Mouse (Mus musculus): ENCODE results near the gene Cd40. TPM values are rescaled to one million over a fixed set of nuclear protein-coding genes. Genes with fewer than 3 reads are reported as not detected.

Cd40 gene
- polyA plus RNA-seq, 2 experiments, result 2.4 to 3.0 TPM

- ATAC-seq (ENCODE audit: insufficient read depth), result no peak
Measured at GRCm38 (mm10) chr2:165068806-165069205, 13.4 kb downstream of the Cd40 start.

GRCm38 (mm10) chr2:165070096-165070816 lies 14.8 kb downstream of the Cd40 start:
- H3K27ac ChIP-seq, result no peak overlapping the region
- peak; percentile 63 for TF ChIP-seq CTCF (IDR thresholded peaks at IDR 0.05; ENCODE audit: low read depth)
- no peak for TF ChIP-seq EP300 (IDR thresholded peaks at IDR 0.05; ENCODE audit: low read depth)
- no peak overlapping the region for H3K4me3 ChIP-seq (ENCODE audit: insufficient read depth in 1 of 2, low read depth in 2 of 2, low read length in 2 of 2)
- DNase-seq (ENCODE audit: low read depth in 3 of 3, low spot score in 3 of 3), result no peak
- no peaks in the 10 kb centered on the region; the same call in 1 of the 2 replicates for H3K27me3 ChIP-seq (ENCODE audit: control insufficient read depth, insufficient read depth, low read length)
- no peaks in the 10 kb centered on the region for H3K36me3 ChIP-seq (replicated peaks; ENCODE audit: control insufficient read depth, insufficient read depth, low read depth)
- H3K4me2 ChIP-seq (ENCODE audit: low read depth), result no peak overlapping the region
- no peak for ATAC-seq (ENCODE audit: insufficient read depth)
- 20% methylated on average over 23 of the region's 23 CpGs for WGBS (ENCODE audit: insufficient replicate concordance)
- H3K9ac ChIP-seq (replicated peaks), result no peak overlapping the region
- no peaks in the 10 kb centered on the region for H3K4me1 ChIP-seq (replicated peaks; ENCODE audit: control insufficient read depth in 2 of 2, insufficient read depth in 2 of 2, low read length in 1 of 2)
- H3K9me3 ChIP-seq (ENCODE audit: control insufficient read depth, low read length), result no peaks in the 10 kb centered on the region

More at GRCm38 (mm10) chr2:165068806-165069205, 13.4 kb downstream of the Cd40 start:
- H3K36me3 ChIP-seq (replicated peaks; ENCODE audit: control insufficient read depth, insufficient read depth, low read depth), result no peaks in the 10 kb centered on the region
- no peak overlapping the region for H3K9ac ChIP-seq (replicated peaks)
- no peak overlapping the region for H3K4me2 ChIP-seq (ENCODE audit: low read depth)
- H3K4me3 ChIP-seq (ENCODE audit: insufficient read depth in 1 of 2, low read depth in 2 of 2, low read length in 2 of 2), result no peak overlapping the region
- H3K27me3 ChIP-seq (ENCODE audit: control insufficient read depth, insufficient read depth, low read length), result no peaks in the 10 kb centered on the region
- H3K9me3 ChIP-seq (ENCODE audit: control insufficient read depth, low read length), result no peaks in the 10 kb centered on the region
- no peaks in the 10 kb centered on the region for H3K4me1 ChIP-seq (replicated peaks; ENCODE audit: control insufficient read depth in 2 of 2, insufficient read depth in 2 of 2, low read length in 1 of 2)
- no peak for DNase-seq (ENCODE audit: low read depth in 3 of 3, low spot score in 3 of 3)
- TF ChIP-seq EP300 (IDR thresholded peaks at IDR 0.05; ENCODE audit: low read depth) (no peak), CTCF (IDR thresholded peaks at IDR 0.05; ENCODE audit: low read depth) (no peak)
- no peak overlapping the region for H3K27ac ChIP-seq
- 62% methylated on average over 2 of the region's 2 CpGs for WGBS (ENCODE audit: insufficient replicate concordance)

- no peak overlapping the region for H3K27ac ChIP-seq
- no peak overlapping the region for H3K4me2 ChIP-seq (ENCODE audit: low read depth)
- DNase-seq (ENCODE audit: low read depth in 3 of 3, low spot score in 3 of 3) (no peak), ATAC-seq (ENCODE audit: insufficient read depth) (no peak)
- H3K36me3 ChIP-seq (replicated peaks; ENCODE audit: control insufficient read depth, insufficient read depth, low read depth), result no peaks in the 10 kb centered on the region
- H3K4me3 ChIP-seq (ENCODE audit: insufficient read depth in 1 of 2, low read depth in 2 of 2, low read length in 2 of 2), result no peak overlapping the region
- H3K9me3 ChIP-seq (ENCODE audit: control insufficient read depth, low read length), result no peaks in the 10 kb centered on the region
- H3K4me1 ChIP-seq (replicated peaks; ENCODE audit: control insufficient read depth in 2 of 2, insufficient read depth in 2 of 2, low read length in 1 of 2), result no peaks in the 10 kb centered on the region
- H3K27me3 ChIP-seq (ENCODE audit: control insufficient read depth, insufficient read depth, low read length), result peaks cover 12% of the 10 kb centered on the region
- H3K9ac ChIP-seq (replicated peaks), result no peak overlapping the region
- 19% methylated on average over 9 of the region's 9 CpGs for WGBS (ENCODE audit: insufficient replicate concordance)
- TF ChIP-seq EP300 (IDR thresholded peaks at IDR 0.05; ENCODE audit: low read depth), result no peak
- no peak for TF ChIP-seq CTCF (IDR thresholded peaks at IDR 0.05; ENCODE audit: low read depth)
Measured at GRCm38 (mm10) chr2:165073381-165073781, 18.0 kb downstream of the Cd40 start.

GRCm38 (mm10) chr2:165074081-165074884 lies 18.9 kb downstream of the Cd40 start:
- H3K9me3 ChIP-seq (ENCODE audit: control insufficient read depth, low read length), result no peaks in the 10 kb centered on the region
- no peak overlapping the region for H3K27ac ChIP-seq
- TF ChIP-seq CTCF (IDR thresholded peaks at IDR 0.05; ENCODE audit: low read depth) (no peak), EP300 (IDR thresholded peaks at IDR 0.05; ENCODE audit: low read depth) (no peak)
- no peaks in the 10 kb centered on the region for H3K4me1 ChIP-seq (replicated peaks; ENCODE audit: control insufficient read depth in 2 of 2, insufficient read depth in 2 of 2, low read length in 1 of 2)
- H3K36me3 ChIP-seq (replicated peaks; ENCODE audit: control insufficient read depth, insufficient read depth, low read depth), result no peaks in the 10 kb centered on the region
- WGBS (ENCODE audit: insufficient replicate concordance), result 24% methylated on average over 11 of the region's 11 CpGs
- H3K4me2 ChIP-seq (ENCODE audit: low read depth), result no peak overlapping the region
- no peak for DNase-seq (ENCODE audit: low read depth in 3 of 3, low spot score in 3 of 3)
- ATAC-seq (ENCODE audit: insufficient read depth), result no peak
- peaks cover 14% of the 10 kb centered on the region for H3K27me3 ChIP-seq (ENCODE audit: control insufficient read depth, insufficient read depth, low read length)
- no peak overlapping the region for H3K4me3 ChIP-seq (ENCODE audit: insufficient read depth in 1 of 2, low read depth in 2 of 2, low read length in 2 of 2)
- no peak overlapping the region for H3K9ac ChIP-seq (replicated peaks)

DNA sequence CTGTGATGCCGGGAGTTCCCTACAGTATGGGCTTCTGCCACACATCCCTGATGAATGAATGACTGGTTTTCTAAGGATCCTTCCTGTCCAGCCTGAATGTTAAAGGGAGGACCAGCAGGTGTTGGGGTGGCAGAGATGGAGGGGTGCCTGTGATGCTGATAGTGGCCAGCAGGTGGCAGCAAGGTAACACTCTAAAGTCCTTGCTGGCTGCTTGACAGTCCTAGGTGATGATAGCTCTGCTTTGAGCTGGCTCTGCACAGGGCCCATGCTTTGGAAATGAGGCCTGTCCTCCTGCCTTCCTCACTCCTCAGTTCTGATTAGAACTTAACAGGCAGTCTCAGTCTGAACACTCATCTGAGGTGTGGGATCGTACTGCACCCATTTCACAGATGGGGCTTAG lies 19.5 kb downstream of the Cd40 start:
- no peaks in the 10 kb centered on the region for H3K4me1 ChIP-seq (replicated peaks; ENCODE audit: control insufficient read depth in 2 of 2, insufficient read depth in 2 of 2, low read length in 1 of 2)
- H3K27me3 ChIP-seq (ENCODE audit: control insufficient read depth, insufficient read depth, low read length), result peaks cover 14% of the 10 kb centered on the region
- no peak overlapping the region for H3K9ac ChIP-seq (replicated peaks)
- no peak overlapping the region for H3K27ac ChIP-seq
- H3K4me2 ChIP-seq (ENCODE audit: low read depth), result no peak overlapping the region
- H3K36me3 ChIP-seq (replicated peaks; ENCODE audit: control insufficient read depth, insufficient read depth, low read depth), result no peaks in the 10 kb centered on the region
- H3K4me3 ChIP-seq (ENCODE audit: insufficient read depth in 1 of 2, low read depth in 2 of 2, low read length in 2 of 2), result no peak overlapping the region
- WGBS (ENCODE audit: insufficient replicate concordance), result 35% methylated on average over 2 of the region's 2 CpGs
- TF ChIP-seq CTCF (IDR thresholded peaks at IDR 0.05; ENCODE audit: low read depth) (peak; percentile 97), EP300 (IDR thresholded peaks at IDR 0.05; ENCODE audit: low read depth) (no peak)
- no peaks in the 10 kb centered on the region for H3K9me3 ChIP-seq (ENCODE audit: control insufficient read depth, low read length)
- ATAC-seq (ENCODE audit: insufficient read depth) (no peak), DNase-seq (ENCODE audit: low read depth in 3 of 3, low spot score in 3 of 3) (peak in 2 of 3 experiments; percentile 16 to 17)
